In the genomic region with DNA sequence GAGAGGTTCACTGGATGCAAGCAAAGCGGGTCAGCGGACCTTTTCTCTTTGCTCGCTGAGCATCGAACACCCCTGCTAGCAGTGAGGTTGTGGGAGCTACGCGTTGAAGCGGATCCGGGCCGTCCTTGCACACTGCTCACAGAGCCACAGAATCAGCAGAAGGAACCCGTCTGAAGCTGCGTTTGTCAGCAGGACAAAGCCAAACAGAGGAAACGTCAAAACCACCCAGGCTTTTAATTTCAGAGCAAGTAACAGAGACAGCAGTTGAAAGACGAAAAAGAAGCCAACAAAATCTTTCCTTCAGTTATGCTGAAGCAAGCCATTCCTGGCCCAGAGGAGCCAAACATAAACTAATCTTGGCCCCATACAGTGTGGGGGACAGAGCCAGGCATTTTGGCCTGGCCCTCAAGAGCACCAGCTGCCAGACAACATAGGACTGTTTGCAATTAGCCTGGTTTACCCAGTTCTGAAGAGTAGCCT, we compare ENCODE assay signal across 9 mouse cellular contexts.
DNase-seq lines count a peak whose midpoint lies in the region; ATAC-seq and TF ChIP-seq lines count a peak whose summit lies in the region.
"Had no signal": no experiment of that assay in that cellular context is flagged by ENCODE, and none has a peak within 500 bp of the region (broad histone marks: within the 10 kb centered on the region; RNA-seq: fewer than 3 reads in every experiment).

No protein-coding gene starts in this region.

- no peak overlapping the region for H3K4me3 ChIP-seq in cerebellum, adult 2 months (replicated peaks; ENCODE audit: insufficient read depth, low read depth, low read length)
- H3K4me3 ChIP-seq in lung, embryonic 14.5 days (ENCODE audit: low read depth, low read length) = no peak overlapping the region
- H3K4me3 ChIP-seq: liver, embryonic 15.5 days had no signal

- no peaks in the 10 kb centered on the region for H3K27me3 ChIP-seq in cerebellum, adult 2 months (ENCODE audit: control insufficient read depth, insufficient read depth, low read length)
- no peaks in the 10 kb centered on the region for H3K27me3 ChIP-seq in lung, embryonic 14.5 days (ENCODE audit: insufficient read depth, low read length)
- H3K27me3 ChIP-seq: liver, embryonic 15.5 days had no signal

- no peaks in the 10 kb centered on the region for H3K36me3 ChIP-seq in lung, embryonic 14.5 days (ENCODE audit: insufficient read depth)
- H3K36me3 ChIP-seq: liver, embryonic 15.5 days had no signal

- peak; percentile 95 for ATAC-seq in lung, embryonic 14.5 days (ENCODE audit: insufficient read depth)
- no peak for ATAC-seq in megakaryocyte, adult 5-6 weeks (ENCODE audit: poor library complexity, severe bottlenecking)

- no peak for TF ChIP-seq POLR2A in cerebellum, adult 2 months (IDR thresholded peaks at IDR 0.05; ENCODE audit: borderline replicate concordance, insufficient read depth, low read length)

- peak; percentile 9 to 28 for DNase-seq in cerebellum, adult 2 months
- DNase-seq in cerebellum, adult 11 months = no peak
- DNase-seq in Muller cell, postnatal 12 days (ENCODE audit: inconsistent ontology term) = peak; percentile 48
- DNase-seq in gastrocnemius, postnatal 36 days = peak; percentile 13 to 18
- peak; percentile 85 for DNase-seq in lung, embryonic 14.5 days
- no peak for DNase-seq in adrenal gland, adult 8-10 months
- DNase-seq in layer of hippocampus, adult 8-10 months (ENCODE audit: low spot score in 2 of 2) = no peak

- TF ChIP-seq CTCF in cerebellum, adult 2 months (IDR thresholded peaks at IDR 0.05; ENCODE audit: borderline replicate concordance, insufficient read depth, low read depth, low read length) = no peak
- no peak for TF ChIP-seq CTCF in lung, embryonic 14.5 days (IDR thresholded peaks at IDR 0.05; ENCODE audit: low read depth)

- no peak overlapping the region for H3K27ac ChIP-seq in cerebellum, adult 2 months (ENCODE audit: insufficient read depth, low read length)
- peak overlapping the region; percentile 85 for H3K27ac ChIP-seq in lung, embryonic 14.5 days (ENCODE audit: low read depth)
- H3K27ac ChIP-seq: liver, embryonic 15.5 days had no signal

- peaks cover 11% of the 10 kb centered on the region for H3K4me1 ChIP-seq in cerebellum, adult 2 months (ENCODE audit: control insufficient read depth, insufficient read depth, low read length)
- H3K4me1 ChIP-seq in lung, embryonic 14.5 days (ENCODE audit: insufficient read depth) = peaks cover 8% of the 10 kb centered on the region
- H3K4me1 ChIP-seq: liver, embryonic 15.5 days had no signal

- 4% methylated on average over 13 of the region's 13 CpGs for WGBS in cerebellum, adult 2 months
- 33% methylated on average over 13 of the region's 13 CpGs for WGBS in lung, embryonic 14.5 days

- intact Hi-C loops in gastrocnemius, postnatal 36 days (cut with DNase I) = no loop called here

- H3K4me2 ChIP-seq in lung, embryonic 14.5 days = no peak overlapping the region
- H3K4me2 ChIP-seq: liver, embryonic 15.5 days had no signal

- H3K9me3 ChIP-seq in lung, embryonic 14.5 days (ENCODE audit: low read depth, low read length) = no peaks in the 10 kb centered on the region
- H3K9me3 ChIP-seq: liver, embryonic 15.5 days had no signal

- no peak overlapping the region for H3K9ac ChIP-seq in lung, embryonic 14.5 days
- H3K9ac ChIP-seq: liver, embryonic 15.5 days had no signal

Comparison
In these comparisons a context has a peak if more than half of its experiments do, and no peak if none do; other contexts are left out.
1. DNase-seq: peak in cerebellum, adult 2 months (2 of 2), Muller cell, postnatal 12 days (single experiment), gastrocnemius, postnatal 36 days (2 of 2) and lung, embryonic 14.5 days (single experiment); none in cerebellum, adult 11 months (single experiment), adrenal gland, adult 8-10 months (single experiment) and layer of hippocampus, adult 8-10 months (0 of 2).